Mouse (Mus musculus) heart, embryonic 15.5 days (tissue): Measurements from ENCODE around the gene Pknox2. TPM values are rescaled to one million over a fixed set of nuclear protein-coding genes. Genes with fewer than 3 reads are reported as not detected.

Experiments
- ATAC-seq: fragments of 200-750 bp; cut with Nextera tagmentation; replicated peaks from 2 replicates; pipeline ENCODE4 v1.8.0; 2017; ENCODE audit warnings: low read depth, moderate TSS enrichment; ENCODE audit not compliant: insufficient number of reproducible peaks, insufficient read depth, low FRiP score
- H3K27ac ChIP-seq: fragments of 300-500 bp; sonication (generic); 2 replicates; pipeline ENCODE4 v1.5.1; 2015; ENCODE audit warnings: mild to moderate bottlenecking, inconsistent platforms
- H3K27me3 ChIP-seq: fragments of 300-500 bp; sonication (generic); 2 replicates; pipeline ENCODE4 v1.6.1; 2015; ENCODE audit warnings: inconsistent platforms
- H3K36me3 ChIP-seq: fragments of 300-500 bp; sonication (generic); 2 replicates; pipeline ENCODE4 v1.6.1; 2015; ENCODE audit warnings: mild to moderate bottlenecking, inconsistent platforms
- H3K4me1 ChIP-seq: fragments of 300-500 bp; sonication (generic); replicated peaks from 2 replicates; pipeline ENCODE4 v1.6.1; 2015; ENCODE audit warnings: inconsistent platforms
- H3K4me2 ChIP-seq: fragments of 300-500 bp; sonication (generic); 2 replicates; pipeline ENCODE4 v1.6.1; 2015; ENCODE audit warnings: inconsistent platforms, mild to moderate bottlenecking, moderate library complexity
- H3K4me3 ChIP-seq: fragments of 300-500 bp; sonication (generic); 2 replicates; pipeline ENCODE4 v1.5.1; 2015; ENCODE audit warnings: mild to moderate bottlenecking, inconsistent platforms
- H3K9ac ChIP-seq: fragments of 300-500 bp; sonication (generic); 2 replicates; pipeline ENCODE4 v1.6.1; 2015; ENCODE audit warnings: mild to moderate bottlenecking, inconsistent platforms
- H3K9me3 ChIP-seq: fragments of 300-500 bp; sonication (generic); replicated peaks from 2 replicates; pipeline ENCODE4 v1.6.1; 2016; ENCODE audit warnings: inconsistent platforms
- WGBS: fragments of 180-500 bp; shearing (Covaris S2); methylation state at CpG from one replicate; pipeline ENCODE4 v1.1.7; 2015; ENCODE audit warnings: mixed read lengths; 5-methylcytosine and 5-hydroxymethylcytosine counted together
- polyA plus RNA-seq: library from polyadenylated mRNA; unstranded; fragments of >200 nt; fragmentation: Nextera tagmentation; extraction: Ambion mirVana; gene quantifications from 2 replicates; pipeline ENCODE4 v1.2.1, GENCODE M21; 2015

Gene Pknox2
- polyA plus RNA-seq = 4.6 and 6.6 TPM in 2 replicates

DNA sequence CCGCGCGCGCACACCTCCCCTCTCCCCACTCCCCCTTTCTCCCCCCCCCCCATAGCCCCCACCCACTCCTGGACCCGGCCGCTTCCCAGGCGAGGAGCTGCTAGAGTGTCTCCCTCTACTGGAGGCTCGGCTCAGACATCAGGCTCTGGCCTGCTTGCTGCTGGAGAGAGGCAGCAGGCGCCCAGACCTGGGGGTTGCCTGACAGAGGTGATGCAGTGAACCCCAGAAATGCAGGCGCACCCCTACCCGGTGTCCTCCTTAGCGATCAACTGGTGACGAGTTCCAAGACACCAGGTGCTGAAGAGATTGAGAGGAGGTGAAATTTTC, at the start of gene Pknox2:
Gene Pknox2 (minus strand): TSS at position 49 of the 327 bp plus-strand sequence.
- H3K9me3 ChIP-seq = no peaks in the 10 kb centered on the region
- H3K4me1 ChIP-seq = peaks cover 24% of the 10 kb centered on the region
- H3K4me3 ChIP-seq = peak within 1 kb of the TSS; percentile 81
- ATAC-seq = no peak; the same call in 1 of the 2 replicates
- H3K36me3 ChIP-seq = no peaks in the 10 kb centered on the region
- peak within 1 kb of the TSS; percentile 84 for H3K9ac ChIP-seq
- 2% methylated on average over 9 of the region's 13 CpGs for WGBS
- peak within 1 kb of the TSS; percentile 95 for H3K4me2 ChIP-seq
- peak within 1 kb of the TSS; percentile 95 for H3K27ac ChIP-seq
- H3K27me3 ChIP-seq = peaks cover 9% of the 10 kb centered on the region; the same call in 1 of the 2 replicates

- Histone ChIP-seq H3K27me3 (no peaks in the 10 kb centered on the region), H3K4me3 (no peak overlapping the region), H3K4me1 (peaks cover 3% of the 10 kb centered on the region; the same call in 1 of the 2 replicates), H3K9me3 (no peaks in the 10 kb centered on the region), H3K9ac (no peak overlapping the region), H3K36me3 (no peaks in the 10 kb centered on the region), H3K27ac (no peak overlapping the region), H3K4me2 (no peak overlapping the region)
- ATAC-seq = no peak
- 76% methylated on average over 3 of the region's 3 CpGs for WGBS
Observed at GRCm38 (mm10) chr9:37188024-37188423, 40.8 kb upstream of the Pknox2 start.

- H3K4me3 ChIP-seq = no peak overlapping the region
- H3K9ac ChIP-seq = no peak overlapping the region
- ATAC-seq = no peak
- H3K36me3 ChIP-seq = no peaks in the 10 kb centered on the region
- no peak overlapping the region for H3K27ac ChIP-seq
- 72% methylated on average over 5 of the region's 5 CpGs for WGBS
- H3K27me3 ChIP-seq = no peaks in the 10 kb centered on the region
- H3K9me3 ChIP-seq = no peaks in the 10 kb centered on the region
- no peak overlapping the region for H3K4me2 ChIP-seq
- H3K4me1 ChIP-seq = peaks cover 4% of the 10 kb centered on the region; the same call in 1 of the 2 replicates
Observed at GRCm38 (mm10) chr9:37187407-37187806, 40.2 kb upstream of the Pknox2 start.

DNA sequence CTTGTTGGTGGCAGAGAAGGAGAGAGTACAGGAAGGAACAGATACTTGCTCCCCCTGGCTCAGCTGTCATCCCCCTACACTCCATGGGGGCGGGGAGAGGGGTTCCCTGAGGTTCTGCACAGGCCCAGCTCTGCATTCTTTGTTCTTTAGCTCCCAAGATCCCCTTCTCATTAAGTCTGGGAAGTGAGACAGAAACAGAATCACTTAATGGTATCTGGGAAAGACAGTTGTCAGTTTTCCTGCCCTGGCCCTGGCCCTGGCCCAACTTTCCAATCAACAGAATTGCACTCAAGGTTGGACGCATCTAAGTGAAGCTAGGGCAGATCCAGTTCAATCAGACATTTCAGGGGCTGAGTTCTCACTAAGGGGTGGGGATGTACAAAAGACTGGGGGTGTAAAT, 36.0 kb upstream of the Pknox2 start:
- H3K9me3 ChIP-seq = no peaks in the 10 kb centered on the region
- H3K36me3 ChIP-seq = no peaks in the 10 kb centered on the region
- H3K4me1 ChIP-seq = peaks cover 4% of the 10 kb centered on the region; the same call in 1 of the 2 replicates
- no peak overlapping the region for H3K4me3 ChIP-seq
- no peaks in the 10 kb centered on the region for H3K27me3 ChIP-seq
- no peak overlapping the region for H3K27ac ChIP-seq
- H3K9ac ChIP-seq = no peak overlapping the region
- H3K4me2 ChIP-seq = no peak overlapping the region
- no peak for ATAC-seq
- 45% methylated on average over 2 of the region's 2 CpGs for WGBS

DNA sequence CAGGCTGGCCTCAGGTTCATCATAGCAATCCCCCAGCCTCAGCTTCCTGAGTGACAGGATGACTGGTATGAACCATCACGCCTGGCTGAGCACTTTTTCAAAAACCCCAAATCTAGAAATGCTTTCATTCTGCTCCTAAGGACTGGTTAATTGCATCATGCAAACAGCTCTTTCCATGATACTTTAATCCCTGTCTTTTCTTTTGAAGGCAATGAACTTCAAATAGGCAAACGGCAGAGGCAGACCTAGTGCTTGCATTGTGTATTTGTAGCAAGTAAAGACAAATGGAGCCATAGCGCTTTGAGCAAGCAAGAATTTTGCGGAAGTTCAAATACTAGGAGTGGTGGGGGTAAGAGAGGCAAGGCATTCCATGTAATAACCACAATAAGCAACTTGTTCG, 34.4 kb upstream of the Pknox2 start:
- Histone ChIP-seq H3K9me3 (no peaks in the 10 kb centered on the region), H3K4me2 (no peak overlapping the region), H3K4me1 (peaks cover 4% of the 10 kb centered on the region; the same call in 1 of the 2 replicates), H3K27ac (no peak overlapping the region), H3K9ac (no peak overlapping the region), H3K4me3 (no peak overlapping the region), H3K27me3 (no peaks in the 10 kb centered on the region), H3K36me3 (no peaks in the 10 kb centered on the region)
- ATAC-seq = no peak
- 79% methylated on average over 5 of the region's 5 CpGs for WGBS

DNA sequence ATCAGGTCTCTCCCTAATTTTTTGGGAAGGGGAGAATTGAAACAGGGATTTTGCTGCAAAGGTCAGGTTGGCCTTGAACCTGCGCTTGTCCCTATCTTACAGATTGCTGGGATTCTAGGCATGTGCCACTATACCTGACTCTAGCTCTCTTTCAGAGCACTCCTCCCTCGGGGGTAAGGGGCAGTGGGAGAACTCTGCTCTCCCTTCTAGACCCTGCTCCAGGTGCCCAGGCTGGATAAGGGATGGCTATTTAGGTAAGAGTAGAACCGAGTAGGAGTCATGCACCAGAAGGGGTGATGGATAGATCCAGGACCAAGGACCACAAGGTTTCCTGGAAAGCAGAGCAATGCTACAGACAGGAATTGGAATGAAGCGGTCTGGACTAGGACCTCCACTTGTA, 32.4 kb upstream of the Pknox2 start:
- H3K9ac ChIP-seq = no peak overlapping the region

GRCm38 (mm10) chr9:37178911-37179310, 31.7 kb upstream of the Pknox2 start:
- ATAC-seq = no peak
- no peaks in the 10 kb centered on the region for H3K9me3 ChIP-seq
- H3K4me2 ChIP-seq = no peak overlapping the region
- peaks cover 7% of the 10 kb centered on the region for H3K4me1 ChIP-seq
- H3K36me3 ChIP-seq = no peaks in the 10 kb centered on the region
- H3K27me3 ChIP-seq = peaks cover 3% of the 10 kb centered on the region; the same call in 1 of the 2 replicates
- H3K27ac ChIP-seq = no peak overlapping the region
- no peak overlapping the region for H3K9ac ChIP-seq
- 27% methylated on average over 4 of the region's 4 CpGs for WGBS
- no peak overlapping the region for H3K4me3 ChIP-seq

More for the DNA sequence above, 32.4 kb upstream of the Pknox2 start:
- Histone ChIP-seq H3K9me3 (no peaks in the 10 kb centered on the region), H3K4me1 (peaks cover 7% of the 10 kb centered on the region), H3K4me3 (no peak overlapping the region), H3K27ac (no peak overlapping the region), H3K36me3 (no peaks in the 10 kb centered on the region), H3K4me2 (no peak overlapping the region), H3K27me3 (peaks cover 3% of the 10 kb centered on the region; the same call in 1 of the 2 replicates)
- 87% methylated on average over 4 of the region's 4 CpGs for WGBS
- ATAC-seq = no peak

GRCm38 (mm10) chr9:37177551-37177950, 30.3 kb upstream of the Pknox2 start:
- Histone ChIP-seq H3K27me3 (peaks cover 3% of the 10 kb centered on the region; the same call in 1 of the 2 replicates), H3K4me1 (peaks cover 6% of the 10 kb centered on the region), H3K9ac (no peak overlapping the region), H3K9me3 (no peaks in the 10 kb centered on the region), H3K4me2 (no peak overlapping the region), H3K36me3 (no peaks in the 10 kb centered on the region), H3K27ac (no peak overlapping the region), H3K4me3 (no peak overlapping the region)
- no peak for ATAC-seq
- WGBS = 56% methylated on average over 8 of the region's 8 CpGs

DNA sequence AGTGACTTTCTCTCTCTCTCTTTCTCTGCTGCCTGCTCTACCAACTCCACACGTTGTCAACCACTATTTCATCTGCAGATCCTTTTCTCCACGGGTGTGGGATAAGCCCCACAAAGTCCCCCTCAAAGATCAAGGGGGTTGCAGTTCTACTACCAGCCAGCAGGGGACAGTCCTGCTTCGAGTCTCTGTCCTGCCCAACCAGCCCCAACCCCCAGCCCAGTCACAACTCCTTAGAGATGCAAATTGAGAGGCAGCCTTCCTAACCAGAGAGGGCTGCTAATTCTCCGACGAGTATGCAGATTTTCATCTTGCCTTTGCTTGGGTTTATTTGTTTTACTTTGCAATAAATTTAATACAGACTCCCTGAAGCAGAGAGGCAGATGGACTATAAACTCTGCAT, 29.9 kb upstream of the Pknox2 start:
- Histone ChIP-seq H3K27ac (no peak overlapping the region), H3K4me3 (no peak overlapping the region), H3K36me3 (no peaks in the 10 kb centered on the region), H3K4me1 (peaks cover 6% of the 10 kb centered on the region), H3K9me3 (no peaks in the 10 kb centered on the region), H3K9ac (no peak overlapping the region), H3K27me3 (peaks cover 3% of the 10 kb centered on the region; the same call in 1 of the 2 replicates), H3K4me2 (no peak overlapping the region)
- ATAC-seq = no peak
- 2% methylated on average over 5 of the region's 5 CpGs for WGBS

DNA sequence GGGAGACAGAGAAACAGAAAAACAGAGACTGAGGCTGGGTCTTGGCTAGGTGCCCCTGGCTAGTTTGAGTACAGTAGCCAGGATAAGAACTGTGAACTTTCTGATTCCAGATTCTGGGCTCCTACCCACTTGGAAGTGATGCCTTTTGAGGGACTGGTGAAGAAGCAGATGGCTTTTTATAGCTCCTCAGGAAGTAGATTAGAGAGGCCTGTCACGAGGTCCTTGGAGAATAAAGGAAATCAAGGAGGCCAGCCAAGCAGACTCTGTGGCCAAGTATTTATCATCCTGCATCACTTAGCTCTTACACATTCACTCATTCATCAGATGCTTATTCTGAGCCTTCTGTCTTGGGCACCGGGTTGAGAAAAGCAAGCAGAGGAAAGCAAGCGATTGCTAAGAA, 28.8 kb upstream of the Pknox2 start:
- Histone ChIP-seq H3K36me3 (no peaks in the 10 kb centered on the region), H3K27ac (no peak overlapping the region), H3K9ac (no peak overlapping the region), H3K4me1 (peaks cover 6% of the 10 kb centered on the region), H3K9me3 (no peaks in the 10 kb centered on the region), H3K27me3 (peaks cover 3% of the 10 kb centered on the region; the same call in 1 of the 2 replicates), H3K4me2 (no peak overlapping the region), H3K4me3 (no peak overlapping the region)
- ATAC-seq = no peak
- 41% methylated on average over 3 of the region's 3 CpGs for WGBS

DNA sequence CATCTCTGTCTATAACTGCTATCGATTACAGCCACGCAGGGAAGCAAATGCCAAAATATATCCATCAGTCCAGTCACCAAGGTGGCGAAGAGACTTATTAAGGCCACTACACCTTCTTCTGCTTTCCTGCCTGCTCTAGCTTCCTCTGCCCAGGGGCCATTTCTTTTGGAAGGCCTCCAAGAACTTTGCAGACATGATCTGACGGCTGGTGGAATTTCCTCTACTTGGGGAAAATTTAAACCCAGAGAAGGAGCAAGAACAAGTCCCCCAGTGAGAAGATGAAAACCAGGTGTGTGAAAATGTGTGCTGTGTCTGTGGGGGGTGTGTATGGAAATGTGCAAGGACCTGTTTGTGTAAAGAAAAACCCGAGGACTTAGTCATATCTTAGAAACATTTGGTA, 26.2 kb upstream of the Pknox2 start:
- H3K4me2 ChIP-seq = no peak overlapping the region

GRCm38 (mm10) chr9:37166899-37167298, 19.7 kb upstream of the Pknox2 start:
- Histone ChIP-seq H3K4me3 (no peak overlapping the region), H3K36me3 (no peaks in the 10 kb centered on the region), H3K9me3 (0 out of 2 replicates have a peak, but pooled peaks cover 2% of the 10 kb centered on the region), H3K4me1 (peaks cover 12% of the 10 kb centered on the region), H3K9ac (no peak overlapping the region), H3K4me2 (no peak overlapping the region), H3K27ac (no peak overlapping the region), H3K27me3 (no peaks in the 10 kb centered on the region)
- 78% methylated on average over 2 of the region's 2 CpGs for WGBS
- no peak for ATAC-seq

More for the DNA sequence above, 26.2 kb upstream of the Pknox2 start:
- ATAC-seq = no peak
- H3K9ac ChIP-seq = no peak overlapping the region
- WGBS = 44% methylated on average over 5 of the region's 5 CpGs
- no peaks in the 10 kb centered on the region for H3K36me3 ChIP-seq
- H3K27me3 ChIP-seq = peaks cover 3% of the 10 kb centered on the region; the same call in 1 of the 2 replicates
- peaks cover 15% of the 10 kb centered on the region for H3K4me1 ChIP-seq
- no peak overlapping the region for H3K4me3 ChIP-seq
- H3K9me3 ChIP-seq = no peaks in the 10 kb centered on the region
- no peak overlapping the region for H3K27ac ChIP-seq
